Comparison of ENCODE assay signal across 8 mouse cellular contexts in genomic region chr12:27342691-27343605, GRCm38 (mm10). TPM values are rescaled to one million over a fixed set of nuclear protein-coding genes. Genes with fewer than 3 reads are reported as not detected.
DNase-seq lines count a peak whose midpoint lies in the region; ATAC-seq and TF ChIP-seq lines count a peak whose summit lies in the region.

No protein-coding gene starts in this region.

- H3K9me3 ChIP-seq in forebrain, postnatal 0 days (ENCODE audit: low read length): no peaks in the 10 kb centered on the region
- H3K9me3 ChIP-seq in liver, embryonic 16.5 days (replicated peaks; ENCODE audit: control insufficient read depth, low read length): no peaks in the 10 kb centered on the region

- no peaks in the 10 kb centered on the region for H3K27me3 ChIP-seq in C2C12 (ENCODE audit: control insufficient read depth, insufficient read depth, insufficient read length)
- peaks cover 7% of the 10 kb centered on the region for H3K27me3 ChIP-seq in cerebellum, adult 2 months (ENCODE audit: control insufficient read depth, insufficient read depth, low read length)
- no peaks in the 10 kb centered on the region for H3K27me3 ChIP-seq in forebrain, postnatal 0 days (ENCODE audit: insufficient read depth, low read length)
- peaks cover 58% of the 10 kb centered on the region for H3K27me3 ChIP-seq in liver, embryonic 16.5 days (ENCODE audit: control insufficient read depth, insufficient read depth, low read depth, low read length)

- H3K4me3 ChIP-seq in C2C12 (ENCODE audit: insufficient read depth, poor library complexity, severe bottlenecking): peak overlapping the region; percentile 68
- peak overlapping the region; percentile 61 for H3K4me3 ChIP-seq in cerebellum, adult 2 months (replicated peaks; ENCODE audit: insufficient read depth, low read depth, low read length)
- peak overlapping the region; percentile 87 for H3K4me3 ChIP-seq in forebrain, postnatal 0 days (ENCODE audit: low read depth, low read length)
- H3K4me3 ChIP-seq in liver, embryonic 16.5 days (ENCODE audit: low read depth, low read length): peak overlapping the region; percentile 44
- peak overlapping the region; percentile 73 for H3K4me3 ChIP-seq in olfactory bulb, adult 2 months (ENCODE audit: insufficient read depth, low read depth, low read length)

- TF ChIP-seq POLR2A in cerebellum, adult 2 months (IDR thresholded peaks at IDR 0.05; ENCODE audit: borderline replicate concordance, insufficient read depth, low read length): no peak
- peak; percentile 23; the same call in 1 of the 2 replicates for TF ChIP-seq POLR2A in olfactory bulb, adult 2 months (IDR thresholded peaks at IDR 0.05; ENCODE audit: insufficient read depth, low read depth, low read length)

- under 1% methylated on average over 81 of the region's 83 CpGs for WGBS in cerebellum, adult 2 months
- WGBS in forebrain, postnatal 0 days: 1% methylated on average over 80 of the region's 83 CpGs
- 1% methylated on average over 77 of the region's 83 CpGs for WGBS in liver, embryonic 16.5 days (ENCODE audit: insufficient replicate concordance)
- under 1% methylated on average over 83 of the region's 83 CpGs for WGBS in olfactory bulb, adult 2 months

- peaks cover 44% of the 10 kb centered on the region for H3K79me2 ChIP-seq in C2C12 (ENCODE audit: control insufficient read depth, insufficient read depth)

- H3ac ChIP-seq in C2C12 (ENCODE audit: control insufficient read depth, insufficient read length, low read depth): peak overlapping the region; percentile 32

- peaks cover 38% of the 10 kb centered on the region for H3K79me3 ChIP-seq in C2C12 (ENCODE audit: low read depth)

- peak; percentile 93 for ATAC-seq in forebrain, postnatal 0 days
- ATAC-seq in liver, embryonic 16.5 days (ENCODE audit: low read depth): peak; percentile 75

- H3K9ac ChIP-seq in forebrain, postnatal 0 days: peak overlapping the region; percentile 99
- H3K9ac ChIP-seq in liver, embryonic 16.5 days (ENCODE audit: low read depth, low read length): no peak overlapping the region

- TF ChIP-seq CTCF in C2C12 (IDR thresholded peaks at IDR 0.05; ENCODE audit: control insufficient read depth, insufficient read depth, insufficient read length): peak; percentile 84
- TF ChIP-seq CTCF in cerebellum, adult 2 months (IDR thresholded peaks at IDR 0.05; ENCODE audit: borderline replicate concordance, insufficient read depth, low read depth, low read length): peak; percentile 23; the same call in 1 of the 2 replicates
- TF ChIP-seq CTCF in forebrain, postnatal 0 days (IDR thresholded peaks at IDR 0.05; ENCODE audit: low read depth): peak; percentile 84
- TF ChIP-seq CTCF in olfactory bulb, adult 2 months (IDR thresholded peaks at IDR 0.05; ENCODE audit: insufficient read depth, low read depth, low read length): peak; percentile 80

- DNase-seq in cerebellum, adult 2 months: peak; percentile 67 to 70
- peak; percentile 98 for DNase-seq in forebrain, postnatal 0 days
- DNase-seq in heart, postnatal 4 days: peak; percentile 88
- DNase-seq in layer of hippocampus, adult 8-10 months (ENCODE audit: low spot score in 2 of 2): peak; percentile 90
- DNase-seq in yolk sac, embryonic 10.5 days (ENCODE audit: low spot score): peak; percentile 89

- H3K4me1 ChIP-seq in cerebellum, adult 2 months (ENCODE audit: control insufficient read depth, insufficient read depth, low read length): peaks cover 3% of the 10 kb centered on the region; the same call in 1 of the 2 replicates
- no peaks in the 10 kb centered on the region for H3K4me1 ChIP-seq in forebrain, postnatal 0 days (ENCODE audit: insufficient read depth)
- no peaks in the 10 kb centered on the region for H3K4me1 ChIP-seq in liver, embryonic 16.5 days (ENCODE audit: control insufficient read depth, low read depth, low read length)
- no peaks in the 10 kb centered on the region; the same call in 1 of the 2 replicates for H3K4me1 ChIP-seq in olfactory bulb, adult 2 months (ENCODE audit: control insufficient read depth, insufficient read depth, low read length)

- H3K27ac ChIP-seq in cerebellum, adult 2 months (ENCODE audit: insufficient read depth, low read length): no peak overlapping the region
- peak overlapping the region; percentile 98 for H3K27ac ChIP-seq in forebrain, postnatal 0 days (ENCODE audit: low read depth, low read length)
- no peak overlapping the region for H3K27ac ChIP-seq in liver, embryonic 16.5 days (ENCODE audit: low read length)
- peak overlapping the region; percentile 15; the same call in 1 of the 2 replicates for H3K27ac ChIP-seq in olfactory bulb, adult 2 months (ENCODE audit: insufficient read depth, low read depth, low read length)

- H3K4me2 ChIP-seq in forebrain, postnatal 0 days (ENCODE audit: low read depth): peak overlapping the region; percentile 61
- peak overlapping the region; percentile 52 for H3K4me2 ChIP-seq in liver, embryonic 16.5 days (ENCODE audit: low read depth, low read length)

- no peaks in the 10 kb centered on the region for H3K36me3 ChIP-seq in C2C12 (ENCODE audit: control insufficient read depth, insufficient read depth)
- H3K36me3 ChIP-seq in forebrain, postnatal 0 days (ENCODE audit: insufficient read depth): no peaks in the 10 kb centered on the region
- no peaks in the 10 kb centered on the region for H3K36me3 ChIP-seq in liver, embryonic 16.5 days (ENCODE audit: control insufficient read depth, insufficient read depth)

TF ChIP-seq in C2C12, 6 proteins besides CTCF, POLR2A, EP300 and RAD21:
- no peak for TF ChIP-seq FOSL1 (IDR thresholded peaks at IDR 0.05; ENCODE audit: insufficient read depth, low read length, poor library complexity, severe bottlenecking)
TF ChIP-seq in C2C12: peak in this region for 0.

RNA-seq across cellular contexts. Expression of gene Sox11, which starts 0.6 kb away (rescaled TPM):
- 7.0 TPM for polyA plus RNA-seq in C2C12 (2012; fragmentation: generic; extraction: Trizol)
- polyA plus RNA-seq in cerebellum, adult 2 months (2012; rRNA removed): 1.5 and 2.0 TPM in 2 replicates
- 216 and 297 TPM in 2 replicates for total RNA-seq in forebrain, postnatal 0 days (2014; rRNA removed)
- polyA plus RNA-seq in forebrain, postnatal 0 days (2015; fragmentation: Nextera tagmentation; extraction: Ambion mirVana): 245 and 288 TPM in 2 replicates
- total RNA-seq in heart, postnatal 4 days (2021): 1 to 10 TPM; 6.0 to 6.3 TPM
- 10 to 100 TPM in 3 of 4 experiments, 1 to 10 TPM in 1; 9.1 to 15.7 (median 11.9) TPM for total RNA-seq in layer of hippocampus, adult 8-10 months (2022)
- polyA plus RNA-seq in liver, embryonic 16.5 days (2015; fragmentation: Nextera tagmentation; extraction: Ambion mirVana): 0.61 and 0.83 TPM in 2 replicates
- not detected in 2 replicates for polyA plus RNA-seq in olfactory bulb, adult 2 months (2012; ENCODE audit: insufficient read depth, insufficient read length, low replicate concordance, missing spikeins)

Comparison
In these comparisons a context has a peak if more than half of its experiments do, and no peak if none do; other contexts are left out.
1. CTCF ChIP-seq: peak in every context shown above with its lines; median percentile 84 in C2C12; 84 in forebrain, postnatal 0 days; 80 in olfactory bulb, adult 2 months; 23 in cerebellum, adult 2 months.
2. H3K27ac ChIP-seq: peak in forebrain, postnatal 0 days (single experiment) and olfactory bulb, adult 2 months (single experiment); none in cerebellum, adult 2 months (single experiment) and liver, embryonic 16.5 days (single experiment).
3. Peak in every context shown above with its lines, with median percentiles within 50 percentile points of each other: H3K4me3 ChIP-seq and DNase-seq.